Mouse (Mus musculus): ENCODE results near the gene Nsd2.
A peak's percentile ranks its signal among the peaks of the same experiment; 100 is the strongest.

Nsd2 gene

DNA sequence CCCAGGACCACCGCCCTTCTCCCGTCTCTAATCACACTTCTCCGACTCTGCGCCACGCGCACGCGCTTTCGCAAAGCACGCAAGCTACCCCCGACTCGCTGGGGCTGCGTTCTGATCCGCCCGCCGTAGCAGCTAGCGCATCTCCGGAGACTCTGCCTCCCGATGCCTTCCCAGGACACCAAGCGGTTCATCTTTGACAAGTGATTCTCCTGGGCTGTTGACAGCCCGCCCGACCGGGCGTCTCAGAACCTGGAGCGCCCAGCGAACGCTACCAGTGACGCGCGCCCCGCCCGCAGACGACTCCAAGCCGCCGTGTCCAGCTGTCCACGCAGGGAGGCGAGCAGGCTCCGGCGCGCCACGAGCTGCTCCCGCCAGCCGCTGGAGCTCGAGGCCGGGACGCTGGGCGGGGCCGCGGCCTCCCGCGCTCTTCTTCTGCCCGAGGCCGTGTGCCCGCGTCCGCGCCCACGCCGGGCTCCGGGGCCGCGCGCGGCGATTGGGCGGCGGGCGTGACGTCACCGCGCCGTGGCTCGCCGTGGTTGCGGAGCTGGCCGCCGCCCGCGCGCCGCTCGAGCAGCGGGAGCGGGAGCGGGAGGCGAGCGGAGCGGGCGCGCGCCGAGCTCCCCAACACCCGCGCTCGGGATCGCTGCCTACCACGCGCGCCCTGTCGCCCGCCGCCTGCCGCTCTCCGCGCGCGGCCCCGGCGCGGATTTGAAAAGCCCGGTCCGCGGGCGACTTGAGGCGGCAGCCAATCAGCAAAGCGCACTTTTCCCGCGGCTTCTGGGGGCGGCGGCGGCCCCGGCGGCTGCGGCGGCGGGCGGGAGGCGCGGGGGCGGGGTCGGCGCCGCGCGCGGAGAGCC lies at the start of gene Nsd2:
Gene Nsd2 (plus strand): TSS at position 850 of the 857 bp plus-strand sequence.
- peak; percentile 67 for DNase-seq (ENCODE audit: low spot score)

DNA sequence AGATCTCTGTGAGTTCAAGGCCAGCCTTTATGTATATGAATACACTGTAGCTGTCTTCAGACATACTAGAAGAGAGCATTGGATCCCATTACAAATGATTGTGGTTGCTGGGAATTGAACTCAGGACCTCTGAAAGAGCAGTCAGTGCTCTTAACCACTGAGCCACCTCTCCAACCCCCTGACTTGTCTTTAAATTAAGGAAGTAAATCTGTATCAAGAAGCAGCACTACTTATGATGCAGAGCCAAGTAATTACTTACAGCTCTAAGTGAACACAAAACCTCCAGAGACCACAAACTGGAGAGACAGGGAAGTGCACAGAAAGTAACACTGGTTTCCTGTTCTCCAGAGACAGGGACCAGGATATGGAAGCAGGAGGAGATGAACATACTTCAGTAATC lies 43.3 kb upstream of the Nsd2 start:
- no peak for DNase-seq (ENCODE audit: low spot score)

DNA sequence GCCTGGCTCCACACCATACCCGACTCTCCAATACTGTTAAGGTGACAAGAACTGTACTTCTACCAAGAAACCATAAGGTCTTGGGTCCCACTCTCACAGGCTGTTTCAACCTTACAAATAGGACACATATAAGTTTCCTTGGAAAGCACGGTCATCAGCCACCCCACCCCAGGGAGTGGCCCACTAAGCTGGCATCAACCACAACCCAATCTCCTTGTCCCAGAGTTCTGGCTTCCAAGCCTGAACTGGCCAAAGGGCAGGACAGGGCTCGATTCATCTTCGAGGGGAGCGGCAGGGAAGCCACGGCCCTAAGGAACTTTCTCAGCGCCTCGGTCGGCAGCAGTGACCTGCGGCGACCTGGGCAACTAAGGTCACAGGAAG lies 38.6 kb upstream of the Nsd2 start:
- no peak for DNase-seq (ENCODE audit: low spot score)

DNA sequence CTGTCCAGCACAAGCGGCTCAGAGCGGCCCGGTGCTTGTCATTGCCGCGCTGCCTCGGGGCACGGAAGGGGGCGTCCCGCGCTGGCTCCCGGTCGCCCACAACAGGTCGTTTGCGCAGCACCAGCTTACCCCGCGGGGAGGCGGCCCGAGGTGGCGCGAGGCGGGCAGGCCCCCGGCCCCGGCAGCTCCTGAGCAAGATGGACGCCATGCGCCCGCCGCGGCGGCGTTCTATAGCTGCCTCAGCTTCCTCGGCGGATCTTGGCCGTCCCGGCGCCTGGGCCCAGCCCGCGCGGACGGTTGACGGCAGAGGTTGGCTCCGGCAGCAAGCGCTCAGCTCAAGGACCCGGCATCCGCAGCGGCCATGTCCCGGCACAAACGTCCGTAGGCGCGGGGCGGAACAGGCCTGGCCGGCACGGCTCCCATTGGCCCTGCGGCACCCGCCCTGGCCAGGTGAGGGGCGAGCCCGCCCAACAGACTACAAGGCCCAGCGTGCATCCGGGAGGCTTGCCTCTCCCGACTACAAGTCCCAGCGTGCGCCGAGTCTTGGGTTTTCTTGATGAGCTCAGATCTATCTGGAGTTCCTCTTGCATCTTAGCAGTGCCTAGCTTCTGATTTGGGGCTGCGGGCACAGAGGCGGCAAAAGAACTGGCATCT lies 38.1 kb upstream of the Nsd2 start, which contains the start of gene Letm1:
Gene Letm1 (minus strand): TSS at position 473 of the 654 bp plus-strand sequence.
- DNase-seq (ENCODE audit: low spot score), result peak; percentile 79

DNA sequence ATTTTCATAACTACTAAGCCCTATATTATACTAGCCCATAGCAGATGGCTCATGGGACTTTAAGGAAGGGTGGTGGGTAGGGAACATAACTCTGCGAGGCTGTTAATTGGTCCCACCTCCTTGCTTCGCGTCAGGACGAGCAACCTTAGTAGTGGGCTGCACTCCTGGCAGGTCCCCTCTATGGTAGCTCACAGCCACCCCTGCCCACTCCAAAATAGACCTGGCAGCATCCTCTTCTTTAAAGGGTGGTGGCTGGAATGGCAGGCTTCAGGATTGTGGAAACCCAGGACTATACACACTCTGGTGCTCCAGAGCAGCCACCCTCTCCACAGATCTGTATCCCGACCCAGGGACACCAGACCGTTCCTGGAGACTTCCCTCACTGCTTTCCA lies 37.5 kb upstream of the Nsd2 start:
- no peak for DNase-seq (ENCODE audit: low spot score)

DNA sequence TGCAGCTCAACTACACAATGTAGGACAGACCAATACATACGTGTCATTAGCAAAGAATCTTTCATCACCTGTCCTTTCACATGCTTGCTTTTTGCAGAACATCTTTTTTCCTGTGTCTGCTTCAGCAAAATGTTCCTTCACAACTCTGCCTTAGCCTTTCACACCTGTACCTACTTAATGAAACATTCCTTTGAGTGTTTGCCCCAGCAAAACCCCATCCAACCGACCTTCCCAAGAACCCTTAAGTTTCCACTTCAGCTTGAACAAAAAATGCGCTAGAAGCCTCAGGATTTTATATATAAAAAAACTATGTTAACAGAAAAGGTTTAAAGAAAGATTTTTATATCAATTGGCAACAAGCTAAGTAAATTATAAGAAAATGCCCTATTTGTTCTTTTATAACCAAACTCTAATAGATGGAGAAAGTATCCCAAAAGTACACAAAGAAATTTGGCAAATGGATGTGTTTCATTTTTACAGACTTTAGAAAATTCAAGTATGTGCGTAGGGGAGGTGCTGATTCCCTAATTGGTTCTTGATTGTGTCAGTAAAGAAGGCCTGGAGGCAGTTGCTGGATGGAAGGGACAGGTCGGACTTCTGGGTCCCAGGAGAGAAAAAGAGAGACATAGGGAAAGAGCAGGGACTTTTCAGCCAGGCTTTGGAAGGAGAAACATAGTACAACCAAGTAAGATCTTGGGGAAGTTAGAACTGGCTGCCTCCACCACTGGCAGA lies 28.4 kb upstream of the Nsd2 start:
- DNase-seq (ENCODE audit: low spot score), result no peak

DNA sequence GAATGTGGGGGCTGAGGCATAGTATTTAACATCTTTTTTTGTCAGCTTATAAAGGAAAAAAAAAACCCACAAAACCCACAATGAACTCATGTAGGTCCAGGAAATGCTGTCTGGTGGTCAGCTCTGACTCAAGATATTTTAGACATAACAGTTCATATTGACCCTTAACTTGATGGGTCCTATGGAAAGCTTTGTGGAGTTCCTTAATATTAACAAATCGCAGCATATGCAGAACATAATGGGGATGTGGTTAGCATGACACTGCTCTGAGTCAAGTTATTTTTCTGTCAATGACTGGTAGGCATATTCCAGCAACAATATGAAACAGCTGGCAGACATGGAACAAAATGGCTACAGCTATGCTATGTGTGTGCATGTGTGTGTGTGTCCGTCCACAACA lies 17.2 kb upstream of the Nsd2 start:
- DNase-seq (ENCODE audit: low spot score), result no peak

DNA sequence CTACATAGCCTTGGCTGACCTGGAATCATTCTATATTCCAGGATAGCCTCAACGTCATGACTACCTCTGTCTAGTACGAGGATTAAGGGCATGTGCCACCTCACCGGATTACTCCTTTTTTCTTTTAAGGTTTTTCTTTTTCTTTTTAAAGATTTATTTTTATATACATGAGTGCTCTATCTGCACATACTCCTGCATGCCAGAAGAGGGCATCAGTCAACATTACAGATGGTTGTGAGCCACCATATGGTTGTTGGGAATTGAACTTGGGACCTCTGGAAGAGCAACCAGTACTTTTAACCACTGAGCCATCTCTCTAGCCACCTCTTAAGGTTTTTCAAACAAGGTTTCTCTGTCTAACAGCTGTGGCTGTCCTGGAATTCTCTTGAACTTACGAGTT lies 9.0 kb upstream of the Nsd2 start:
- no peak for DNase-seq (ENCODE audit: low spot score)

DNA sequence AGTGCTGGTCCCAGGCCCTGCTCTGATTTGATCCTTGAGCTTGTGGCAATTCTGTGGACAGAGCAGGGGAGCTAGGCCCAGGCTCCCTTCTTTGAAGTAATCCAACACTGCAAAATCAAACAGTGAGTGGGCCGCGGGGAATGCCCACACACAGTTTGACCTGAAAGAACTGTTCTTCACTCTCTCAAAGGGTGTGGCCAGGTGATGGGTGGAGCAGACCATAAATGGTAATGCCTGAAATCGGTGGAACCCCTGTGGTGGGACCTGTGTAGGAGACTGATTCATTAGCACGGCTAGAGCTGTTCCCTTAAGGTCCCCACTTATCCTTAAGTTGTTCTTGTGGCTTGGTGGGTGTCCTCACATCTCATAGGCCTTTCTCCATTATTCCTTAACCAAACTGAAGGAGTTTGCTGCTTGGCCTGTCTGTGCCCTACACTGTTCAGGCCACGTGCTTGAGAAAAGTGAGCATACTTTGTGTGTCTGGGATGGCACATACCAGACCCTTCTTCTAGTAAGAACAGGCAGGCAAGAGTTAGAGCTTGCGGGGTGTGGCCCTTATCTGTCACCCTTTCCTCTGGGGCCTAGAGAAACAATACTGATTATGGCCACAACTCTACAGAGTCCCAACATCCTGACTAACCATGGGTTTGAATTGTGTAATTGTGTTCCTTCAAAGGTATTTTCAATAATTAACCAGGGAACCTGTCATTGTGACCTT lies 4.4 kb upstream of the Nsd2 start:
- no peak for DNase-seq (ENCODE audit: low spot score)

DNA sequence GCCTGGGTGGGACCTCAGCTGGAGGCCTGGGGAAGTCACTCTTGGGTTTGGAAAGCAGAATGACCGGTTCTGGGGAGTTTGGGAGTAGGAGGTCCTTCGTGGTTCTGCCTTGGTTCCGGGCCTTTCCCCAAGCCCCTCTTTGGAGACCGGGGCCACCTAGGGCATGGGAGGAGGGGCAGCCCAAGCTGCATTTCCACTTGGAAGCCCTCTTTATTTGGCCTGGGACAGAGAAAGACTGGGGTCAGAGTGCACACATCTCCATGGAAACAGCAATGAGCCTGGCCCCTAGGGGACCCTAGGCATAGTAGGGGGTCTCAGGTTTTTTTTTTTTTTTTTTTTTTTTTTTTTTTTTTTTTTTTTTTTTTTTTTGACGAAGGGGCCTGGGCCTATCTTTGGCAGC lies 2.4 kb upstream of the Nsd2 start:
- DNase-seq (ENCODE audit: low spot score), result no peak

DNA sequence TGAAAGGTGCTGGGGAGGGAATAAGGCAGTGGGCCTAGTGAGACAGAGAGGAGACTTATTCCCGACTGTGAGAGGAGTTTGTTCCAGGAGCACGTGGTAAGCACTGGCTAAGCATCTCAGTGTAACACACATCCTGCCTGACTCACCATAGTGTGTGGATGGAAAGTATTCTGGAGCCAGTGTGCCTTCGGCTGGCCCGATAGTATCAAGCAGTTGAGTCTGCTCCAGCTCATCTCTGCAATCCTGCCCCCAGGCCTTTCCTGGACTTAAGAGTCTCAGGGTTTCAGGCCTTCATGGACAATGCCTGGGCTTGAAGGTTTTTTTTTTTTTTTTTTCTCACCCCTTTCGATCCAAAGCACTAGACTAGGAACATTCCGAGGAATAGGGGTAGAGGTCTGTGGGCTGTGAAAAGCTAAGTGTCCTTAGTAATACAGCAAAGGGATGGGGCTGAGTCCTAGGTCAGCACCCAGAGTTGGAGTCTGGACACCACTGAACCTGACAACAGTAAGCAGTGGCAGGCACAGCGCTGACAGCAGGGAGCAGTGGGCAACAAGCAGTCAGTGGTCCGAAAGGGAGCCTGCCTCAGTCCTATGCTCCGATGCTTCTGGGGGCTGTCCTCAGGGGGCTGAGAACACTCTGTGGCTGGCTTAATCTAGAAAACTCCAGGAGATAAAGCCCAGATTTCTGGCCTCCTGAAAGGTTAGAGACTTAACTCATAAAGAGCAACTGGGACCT lies 1.2 kb upstream of the Nsd2 start:
- no peak for DNase-seq (ENCODE audit: low spot score)

DNA sequence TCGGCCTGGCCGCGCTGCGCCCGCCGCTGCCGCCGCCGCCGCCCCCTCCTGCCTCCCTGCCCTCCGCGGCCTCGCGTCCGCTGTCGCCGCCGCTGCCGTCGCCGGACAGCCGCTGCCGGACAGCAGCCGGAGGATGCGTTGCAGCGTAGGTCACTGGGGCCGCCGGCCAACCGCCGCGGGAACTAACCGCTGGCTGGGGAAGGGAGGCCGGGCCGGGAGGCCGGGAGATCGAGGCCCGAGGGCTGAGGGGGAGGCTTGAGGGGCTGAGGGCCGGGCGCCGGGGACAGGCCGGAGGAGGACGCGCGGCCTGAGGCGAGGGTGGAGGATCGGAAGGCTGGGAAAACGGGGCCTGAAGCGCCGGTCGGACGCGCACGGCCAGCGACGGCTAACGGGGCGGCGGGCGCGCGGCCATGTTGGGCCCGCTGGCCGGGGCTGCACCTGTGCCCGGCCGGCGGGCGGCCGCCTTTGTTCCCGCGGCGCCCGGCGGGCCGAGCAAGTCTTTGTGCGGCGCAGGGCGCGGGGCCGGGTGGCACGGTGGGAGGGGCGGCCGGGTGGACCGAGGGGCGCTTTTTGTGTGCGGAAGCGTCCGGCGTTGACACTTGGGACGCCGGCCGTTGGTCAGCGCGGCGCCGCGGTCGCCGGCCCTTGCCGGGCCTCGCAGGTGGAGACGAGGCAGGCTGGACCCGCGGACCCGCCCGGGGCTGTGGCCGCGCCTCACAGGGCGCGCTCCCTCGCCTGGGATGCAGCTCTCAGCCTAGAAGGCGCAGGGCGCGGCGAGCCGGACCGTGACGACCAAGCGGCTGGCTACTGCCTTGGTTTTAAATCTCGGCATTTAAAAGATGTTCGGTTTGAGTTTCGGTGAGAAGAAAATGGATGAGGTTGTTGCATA lies 452 bp downstream of the Nsd2 start:
- no peak for DNase-seq (ENCODE audit: low spot score)

DNA sequence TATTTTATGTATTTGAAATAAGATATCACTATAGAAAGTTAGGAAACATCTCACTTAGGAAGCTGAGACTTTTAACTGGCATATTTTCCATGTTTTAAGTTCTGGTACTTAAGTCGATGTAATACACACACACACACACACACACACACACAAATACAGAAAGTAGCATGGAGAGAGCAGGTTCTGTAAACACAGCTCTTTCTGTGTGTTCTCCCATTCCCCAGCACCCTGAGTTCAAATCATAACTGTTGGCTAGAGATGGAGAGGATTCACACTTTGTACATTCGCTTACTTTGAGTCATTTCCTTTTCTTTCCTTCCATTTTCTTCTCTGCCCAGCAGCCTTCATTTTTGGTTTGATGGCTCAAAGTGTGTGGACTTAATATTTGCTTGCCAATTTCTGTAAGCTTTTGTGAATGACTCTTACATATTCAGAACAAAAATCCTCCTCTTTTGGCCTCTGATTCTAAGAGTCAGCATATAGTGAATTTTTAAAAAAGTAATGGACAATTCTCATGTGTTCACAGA lies 1.4 kb downstream of the Nsd2 start:
- no peak for DNase-seq (ENCODE audit: low spot score)

DNA sequence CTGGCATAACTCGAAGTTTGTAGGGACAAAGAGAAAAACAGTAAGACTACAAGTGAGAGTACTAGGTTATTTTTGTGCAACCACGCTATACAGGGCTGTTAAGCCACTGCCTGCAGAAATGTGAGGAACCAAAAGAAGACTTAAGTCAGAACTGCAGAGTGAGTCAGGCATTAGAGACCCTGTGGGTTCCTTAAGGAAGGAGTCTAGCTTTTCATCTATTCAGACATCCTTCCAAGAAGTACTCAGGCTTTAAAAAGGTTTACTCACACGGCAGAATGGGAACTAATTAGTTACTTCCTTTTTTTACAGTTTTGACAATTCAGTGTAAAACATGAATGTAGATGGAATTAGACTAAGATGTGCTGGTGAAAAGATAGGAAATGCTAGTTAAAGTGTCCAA lies 1.9 kb downstream of the Nsd2 start:
- no peak for DNase-seq (ENCODE audit: low spot score)

DNA sequence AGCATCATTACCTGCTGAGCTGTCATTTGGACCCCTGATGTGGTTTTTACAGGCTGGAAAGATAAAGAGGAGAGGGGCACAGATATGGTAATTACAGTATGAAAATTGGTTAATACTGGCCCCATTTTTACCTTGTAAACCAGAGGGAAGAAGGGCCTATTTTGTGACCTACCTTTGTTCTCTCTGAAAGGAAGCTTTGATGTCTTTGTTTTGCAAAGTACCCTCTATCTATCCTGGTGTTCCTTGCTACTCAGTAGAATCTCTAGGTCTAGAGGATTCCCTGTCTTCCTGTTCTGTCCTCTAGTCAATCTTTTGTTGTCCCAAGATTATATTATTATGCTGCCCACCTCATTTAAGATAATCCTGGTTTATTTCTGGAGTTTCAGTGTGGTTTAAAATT lies 5.5 kb downstream of the Nsd2 start:
- no peak for DNase-seq (ENCODE audit: low spot score)

DNA sequence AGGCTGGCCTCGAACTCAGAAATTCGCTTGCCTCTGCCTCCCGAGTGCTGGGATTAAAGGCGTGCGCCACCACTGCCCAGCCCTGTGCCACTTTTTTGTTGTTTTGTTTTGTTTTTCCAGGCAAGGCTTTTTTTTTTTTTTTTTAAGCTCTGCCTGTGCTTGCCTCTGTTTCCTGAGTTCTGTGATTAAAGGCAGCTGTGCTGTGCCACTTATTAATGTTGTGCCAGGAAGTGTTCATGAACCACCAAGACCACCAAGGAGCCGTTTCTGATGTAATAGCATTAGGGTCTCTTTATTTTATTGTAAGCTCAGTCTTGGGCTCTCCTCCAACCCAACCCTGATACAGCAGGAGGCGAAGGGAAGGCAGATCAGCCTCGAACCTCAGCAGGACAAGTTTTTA lies 7.6 kb downstream of the Nsd2 start:
- no peak for DNase-seq (ENCODE audit: low spot score)

DNA sequence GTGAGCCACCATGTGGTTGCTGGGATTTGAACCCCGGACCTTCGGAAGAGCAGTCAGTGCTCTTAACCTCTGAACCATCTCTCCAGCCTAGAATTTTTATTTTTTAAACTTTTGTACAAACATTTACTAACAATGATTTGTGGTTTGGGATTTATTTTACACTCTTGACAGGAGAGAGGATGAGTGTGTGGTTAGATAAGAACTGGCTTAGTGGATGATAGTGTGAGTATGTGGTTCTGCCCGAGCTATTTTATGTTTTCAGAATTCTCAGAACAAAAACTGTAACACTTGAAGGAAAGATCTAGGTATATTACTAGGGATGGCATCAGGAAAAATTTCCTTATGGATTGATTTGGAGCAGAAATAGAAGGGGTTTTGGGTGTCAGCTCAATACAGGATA lies 9.4 kb downstream of the Nsd2 start:
- no peak for DNase-seq (ENCODE audit: low spot score)

DNA sequence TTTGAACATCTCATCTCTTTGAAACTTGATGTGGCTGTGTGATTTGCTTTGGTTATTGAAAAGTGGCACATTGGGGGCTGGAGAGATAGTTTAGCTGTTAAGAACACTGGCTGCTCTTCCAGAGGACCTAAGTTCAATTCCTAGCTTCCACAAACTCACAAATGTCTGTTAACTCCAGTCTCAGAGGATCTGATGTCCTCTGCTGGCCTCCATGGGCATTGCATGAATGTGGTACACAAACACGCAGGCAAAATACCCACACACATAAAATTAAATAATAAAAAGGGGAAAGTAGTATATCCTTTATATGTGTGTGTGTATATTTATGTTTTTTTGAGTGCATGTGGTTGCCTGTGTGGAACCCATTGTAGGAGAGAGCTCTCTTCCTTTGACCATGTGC lies 10.3 kb downstream of the Nsd2 start:
- no peak for DNase-seq (ENCODE audit: low spot score)

DNA sequence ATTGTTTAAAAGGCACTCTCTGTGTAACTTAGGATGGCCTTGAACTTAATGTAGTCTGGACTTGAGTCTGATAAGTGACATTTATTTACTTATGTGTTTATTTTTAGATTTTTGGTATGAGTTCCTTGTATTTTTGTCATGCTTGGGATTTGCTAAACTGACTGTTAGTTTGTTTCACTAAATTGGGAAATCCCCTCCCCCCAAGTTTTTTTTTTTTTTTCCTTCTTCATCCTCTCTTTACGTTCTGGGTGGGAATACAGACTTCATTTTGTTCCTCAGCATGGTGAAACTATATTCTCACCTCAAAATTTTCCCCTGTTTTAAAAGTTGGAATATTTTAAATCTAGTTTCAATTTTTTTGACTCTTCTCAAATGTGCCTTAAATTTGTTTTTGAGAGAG lies 20.8 kb downstream of the Nsd2 start:
- DNase-seq (ENCODE audit: low spot score), result no peak

DNA sequence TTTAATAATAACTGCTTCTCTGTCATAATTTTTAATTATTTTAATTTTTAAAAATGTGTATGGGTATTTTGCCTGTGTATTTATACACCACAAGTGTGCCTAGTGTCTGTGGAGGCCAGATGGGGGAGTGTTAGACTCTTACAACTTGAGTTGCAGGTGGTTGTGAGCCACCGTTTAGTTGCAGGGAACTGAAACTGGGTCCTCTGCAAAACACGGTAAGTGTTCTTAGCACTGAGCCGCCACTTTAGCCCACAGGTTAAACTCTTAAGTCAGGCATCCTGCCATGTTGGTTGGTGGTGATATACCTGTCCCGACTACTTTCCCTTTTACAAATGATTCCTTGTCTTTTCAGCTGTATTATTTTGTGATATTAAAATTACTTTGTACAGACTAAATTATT lies 22.0 kb downstream of the Nsd2 start:
- no peak for DNase-seq (ENCODE audit: low spot score)

All from urinary bladder, postnatal 10 days (tissue).